Mouse (Mus musculus): ENCODE results near the gene Milr1. TPM values are rescaled to one million over a fixed set of nuclear protein-coding genes. Genes with fewer than 3 reads are reported as not detected.
"Not testable (repeated sequence)": the region's sequence is repeated elsewhere in the genome, so short reads cannot be mapped to it uniquely, and the experiment has no call there.

Milr1 gene
- polyA plus RNA-seq, 1 experiment, result not detected

- WGBS, result 30% methylated on average over 5 of the region's 5 CpGs
- H3K27ac ChIP-seq (ENCODE audit: insufficient read depth, low read depth, low read length), result no peak overlapping the region
- TF ChIP-seq POLR2A (IDR thresholded peaks at IDR 0.05; ENCODE audit: insufficient read depth, low read depth, low read length) (no peak), CTCF (IDR thresholded peaks at IDR 0.05; ENCODE audit: insufficient read depth, low read depth, low read length) (no peak)
- no peak overlapping the region for H3K4me3 ChIP-seq (ENCODE audit: insufficient read depth, low read depth, low read length)
- H3K4me1 ChIP-seq (ENCODE audit: control insufficient read depth, insufficient read depth, low read length), result peaks cover 3% of the 10 kb centered on the region; the same call in 1 of the 2 replicates
These were observed 23.1 kb upstream of the Milr1 start for GRCm38 (mm10) chr11:106727967-106728366.

- Histone ChIP-seq H3K4me3 (ENCODE audit: insufficient read depth, low read depth, low read length) (no peak overlapping the region), H3K27ac (ENCODE audit: insufficient read depth, low read depth, low read length) (no peak overlapping the region), H3K4me1 (ENCODE audit: control insufficient read depth, insufficient read depth, low read length) (0 out of 2 replicates have a peak, but pooled peaks cover under 1% of the 10 kb centered on the region)
- 88% methylated on average over 10 of the region's 10 CpGs for WGBS
- TF ChIP-seq POLR2A (IDR thresholded peaks at IDR 0.05; ENCODE audit: insufficient read depth, low read depth, low read length), result no peak
- TF ChIP-seq CTCF (IDR thresholded peaks at IDR 0.05; ENCODE audit: insufficient read depth, low read depth, low read length), result no peak
These were observed 22.3 kb upstream of the Milr1 start for GRCm38 (mm10) chr11:106728402-106729366.

DNA sequence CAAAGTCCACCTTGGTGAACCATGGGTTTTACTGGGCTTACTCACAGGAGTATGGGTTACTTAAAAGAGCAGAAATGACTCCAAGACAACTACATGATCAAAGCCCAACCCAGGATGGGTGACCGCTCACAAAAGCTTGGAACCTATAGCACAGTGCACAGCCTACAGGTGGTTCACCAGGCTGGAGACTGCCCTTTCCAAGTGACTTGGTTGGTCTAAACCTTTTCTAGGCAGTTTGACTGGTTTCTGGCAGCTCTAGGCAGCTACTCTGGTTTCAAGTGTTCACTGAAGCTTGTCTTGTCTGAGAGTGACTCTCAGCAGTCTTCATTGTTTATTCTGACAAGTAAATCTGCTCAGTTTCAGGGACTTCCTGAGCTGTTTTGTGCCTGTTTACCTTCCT lies 21.4 kb upstream of the Milr1 start:
- Histone ChIP-seq H3K4me1 (ENCODE audit: control insufficient read depth, insufficient read depth, low read length) (no peaks in the 10 kb centered on the region), H3K4me3 (ENCODE audit: insufficient read depth, low read depth, low read length) (no peak overlapping the region), H3K27ac (ENCODE audit: insufficient read depth, low read depth, low read length) (no peak overlapping the region)
- 97% methylated on average over 1 of the region's 1 CpGs for WGBS
- TF ChIP-seq CTCF (IDR thresholded peaks at IDR 0.05; ENCODE audit: insufficient read depth, low read depth, low read length) (no peak), POLR2A (IDR thresholded peaks at IDR 0.05; ENCODE audit: insufficient read depth, low read depth, low read length) (no peak)

DNA sequence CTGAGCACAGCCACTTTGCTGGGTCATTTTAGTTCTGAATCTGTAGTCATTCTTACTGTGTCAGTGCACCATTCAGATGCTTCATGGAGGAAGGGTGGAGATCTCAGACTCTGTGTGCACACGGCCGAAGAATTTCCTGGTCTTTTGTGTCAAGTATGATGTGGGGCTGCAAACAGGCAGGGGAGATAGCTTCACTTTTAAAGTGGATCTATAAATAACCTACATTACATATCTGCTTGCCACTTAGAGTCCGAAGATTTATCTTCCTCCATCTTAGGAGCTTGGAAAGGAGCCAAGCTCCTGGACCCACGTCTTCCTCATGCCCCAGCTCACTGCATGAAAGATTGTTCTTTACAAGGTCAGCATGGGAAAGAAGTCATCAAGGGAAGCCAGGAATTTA lies 20.3 kb upstream of the Milr1 start:
- no peak for TF ChIP-seq CTCF (IDR thresholded peaks at IDR 0.05; ENCODE audit: insufficient read depth, low read depth, low read length)
- TF ChIP-seq POLR2A (IDR thresholded peaks at IDR 0.05; ENCODE audit: insufficient read depth, low read depth, low read length), result no peak
- WGBS, result 82% methylated on average over 4 of the region's 4 CpGs
- Histone ChIP-seq H3K4me3 (ENCODE audit: insufficient read depth, low read depth, low read length) (no peak overlapping the region), H3K4me1 (ENCODE audit: control insufficient read depth, insufficient read depth, low read length) (no peaks in the 10 kb centered on the region), H3K27ac (ENCODE audit: insufficient read depth, low read depth, low read length) (no peak overlapping the region)

DNA sequence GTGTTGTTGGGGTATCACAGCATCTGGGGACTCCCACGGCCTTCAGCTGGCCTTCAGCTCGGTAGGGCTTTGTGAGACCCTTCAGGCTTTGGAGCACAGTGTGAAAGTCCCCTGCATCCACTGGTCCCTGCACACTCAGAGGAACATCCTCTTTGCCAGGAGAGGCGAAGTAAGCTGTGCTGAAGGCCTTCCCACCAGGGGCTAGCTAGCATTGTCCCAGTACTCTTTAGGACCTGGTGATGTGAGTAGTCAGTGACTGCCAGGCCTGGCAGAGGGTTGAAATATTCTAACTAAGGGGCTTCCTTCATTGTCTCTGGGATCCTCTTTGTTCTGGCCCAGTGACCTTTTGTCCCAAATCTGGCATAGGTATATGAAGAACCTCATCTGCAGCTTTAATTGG lies 14.4 kb upstream of the Milr1 start:
- 50% methylated on average over 3 of the region's 3 CpGs for whole genome bisulfite sequencing
- no peak for TF ChIP-seq CTCF (IDR thresholded peaks at IDR 0.05; ENCODE audit: insufficient read depth, low read depth, low read length)
- no peak for TF ChIP-seq POLR2A (IDR thresholded peaks at IDR 0.05; ENCODE audit: insufficient read depth, low read depth, low read length)
- H3K4me3 ChIP-seq (ENCODE audit: insufficient read depth, low read depth, low read length), result no peak overlapping the region
- peaks cover 25% of the 10 kb centered on the region for H3K4me1 ChIP-seq (ENCODE audit: control insufficient read depth, insufficient read depth, low read length)
- peak overlapping the region; percentile 84 for H3K27ac ChIP-seq (ENCODE audit: insufficient read depth, low read depth, low read length)

GRCm38 (mm10) chr11:106737178-106737621 lies 13.8 kb upstream of the Milr1 start:
- TF ChIP-seq CTCF (IDR thresholded peaks at IDR 0.05; ENCODE audit: insufficient read depth, low read depth, low read length), result no peak
- TF ChIP-seq POLR2A (IDR thresholded peaks at IDR 0.05; ENCODE audit: insufficient read depth, low read depth, low read length), result no peak
- WGBS, result 10% methylated on average over 12 of the region's 12 CpGs
- Histone ChIP-seq H3K27ac (ENCODE audit: insufficient read depth, low read depth, low read length) (peak overlapping the region; percentile 84), H3K4me1 (ENCODE audit: control insufficient read depth, insufficient read depth, low read length) (peaks cover 28% of the 10 kb centered on the region), H3K4me3 (ENCODE audit: insufficient read depth, low read depth, low read length) (no peak overlapping the region)

DNA sequence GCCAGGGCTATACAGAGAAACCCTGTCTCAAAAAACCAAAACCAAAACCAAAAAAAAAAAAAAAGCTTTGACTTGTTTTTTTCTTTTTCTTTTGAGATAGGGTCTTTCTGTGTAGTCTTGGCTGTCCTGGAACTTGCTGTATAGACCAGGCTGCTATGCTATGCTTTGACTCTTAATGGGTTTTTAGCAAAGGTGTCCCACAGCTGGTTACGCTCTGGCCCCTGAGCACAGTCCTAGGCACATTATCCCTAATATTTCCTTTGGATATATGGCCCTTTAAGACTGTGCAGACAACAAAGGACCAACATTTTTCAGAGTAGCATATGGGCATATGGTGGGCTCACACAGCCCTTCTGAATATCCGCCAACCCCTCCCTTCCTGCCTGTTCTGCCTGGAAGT lies 11.9 kb upstream of the Milr1 start:
- WGBS, result 91% methylated on average over 2 of the region's 2 CpGs
- Histone ChIP-seq H3K27ac (ENCODE audit: insufficient read depth, low read depth, low read length) (no peak overlapping the region), H3K4me1 (ENCODE audit: control insufficient read depth, insufficient read depth, low read length) (peaks cover 28% of the 10 kb centered on the region), H3K4me3 (ENCODE audit: insufficient read depth, low read depth, low read length) (no peak overlapping the region)
- TF ChIP-seq POLR2A (IDR thresholded peaks at IDR 0.05; ENCODE audit: insufficient read depth, low read depth, low read length), result no peak
- no peak for TF ChIP-seq CTCF (IDR thresholded peaks at IDR 0.05; ENCODE audit: insufficient read depth, low read depth, low read length)

- H3K4me1 ChIP-seq (ENCODE audit: control insufficient read depth, insufficient read depth, low read length), result peaks cover 28% of the 10 kb centered on the region
- 79% methylated on average over 6 of the region's 8 CpGs for WGBS
- H3K27ac ChIP-seq (ENCODE audit: insufficient read depth, low read depth, low read length), result not testable (repeated sequence)
These were observed 10.3 kb upstream of the Milr1 start for GRCm38 (mm10) chr11:106740724-106741123.

DNA sequence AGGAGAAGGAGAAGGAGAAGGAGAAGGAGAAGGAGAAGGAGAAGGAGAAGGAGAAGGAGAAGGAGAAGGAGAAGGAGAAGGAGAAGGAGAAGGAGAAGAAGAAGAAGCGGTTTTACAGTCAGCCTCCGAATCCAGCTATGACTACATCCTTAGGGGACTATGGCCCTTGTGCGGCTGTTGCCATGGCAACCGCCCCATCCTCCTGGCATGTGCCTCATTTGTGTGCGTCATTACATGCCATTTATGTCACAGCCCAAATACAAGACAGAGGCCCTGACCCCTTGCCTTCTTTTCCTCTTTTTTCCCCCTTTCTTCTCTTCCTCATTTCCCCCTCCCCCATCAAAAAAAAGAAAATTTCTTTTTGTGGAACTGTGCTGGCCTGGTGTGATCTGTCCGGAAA lies 9.8 kb upstream of the Milr1 start:
- WGBS, result 28% methylated on average over 6 of the region's 6 CpGs
- no peak for TF ChIP-seq POLR2A (IDR thresholded peaks at IDR 0.05; ENCODE audit: insufficient read depth, low read depth, low read length)
- no peak for TF ChIP-seq CTCF (IDR thresholded peaks at IDR 0.05; ENCODE audit: insufficient read depth, low read depth, low read length)
- Histone ChIP-seq H3K4me3 (ENCODE audit: insufficient read depth, low read depth, low read length) (no peak overlapping the region), H3K4me1 (ENCODE audit: control insufficient read depth, insufficient read depth, low read length) (peaks cover 26% of the 10 kb centered on the region), H3K27ac (ENCODE audit: insufficient read depth, low read depth, low read length) (peak overlapping the region; percentile 30; the same call in 1 of the 2 replicates)

More at GRCm38 (mm10) chr11:106740724-106741123, 10.3 kb upstream of the Milr1 start:
- H3K4me3 ChIP-seq (ENCODE audit: insufficient read depth, low read depth, low read length), result not testable (repeated sequence)

All from olfactory bulb, adult 2 months (tissue).